Mouse (Mus musculus) heart, embryonic 16.5 days (tissue): ENCODE data around the gene Tmem161b. TPM values are rescaled to one million over a fixed set of nuclear protein-coding genes. Genes with fewer than 3 reads are reported as not detected.
A peak's percentile ranks its signal among the peaks of the same experiment; 100 is the strongest.
"Not testable (repeated sequence)": the region's sequence is repeated elsewhere in the genome, so short reads cannot be mapped to it uniquely, and the experiment has no call there.

ENCODE experiments used
- ATAC-seq: fragments of 200-750 bp; cut with Nextera tagmentation; replicated peaks from 2 replicates; pipeline ENCODE4 v1.8.0; 2017; ENCODE audit warnings: moderate number of reproducible peaks; ENCODE audit not compliant: insufficient read depth, low FRiP score; ENCODE audit errors: extremely low read depth
- H3K27ac ChIP-seq: fragments of 300-500 bp; sonication (generic); 2 replicates; pipeline ENCODE4 v1.5.1; 2014; ENCODE audit warnings: mild to moderate bottlenecking, low read length, control low read depth, moderate library complexity
- H3K27me3 ChIP-seq: fragments of 300-500 bp; sonication (generic); 2 replicates; pipeline ENCODE4 v1.6.1; 2014; ENCODE audit warnings: low read length, mixed read lengths; ENCODE audit not compliant: control insufficient read depth, insufficient read depth
- H3K36me3 ChIP-seq: fragments of 300-500 bp; sonication (generic); 2 replicates; pipeline ENCODE4 v1.6.1; 2014; ENCODE audit not compliant: control insufficient read depth, insufficient read depth
- H3K4me1 ChIP-seq: fragments of 300-500 bp; sonication (generic); 2 replicates; pipeline ENCODE4 v1.6.1; 2014; ENCODE audit warnings: low read length, mixed read lengths; ENCODE audit not compliant: control insufficient read depth, insufficient read depth
- H3K4me2 ChIP-seq: fragments of 300-500 bp; sonication (generic); 2 replicates; pipeline ENCODE4 v1.6.1; 2014; ENCODE audit warnings: low read depth, mild to moderate bottlenecking, control low read depth, low read length
- H3K4me3 ChIP-seq: fragments of 300-500 bp; sonication (generic); 2 replicates; pipeline ENCODE4 v1.5.1; 2014; ENCODE audit warnings: mild to moderate bottlenecking, control low read depth, low read length
- H3K9ac ChIP-seq: fragments of 300-500 bp; sonication (generic); 2 replicates; pipeline ENCODE4 v1.6.1; 2014; ENCODE audit warnings: low read length, control low read depth
- H3K9me3 ChIP-seq: fragments of 300-500 bp; sonication (generic); replicated peaks from 2 replicates; pipeline ENCODE4 v1.6.1; 2016; ENCODE audit warnings: low read length; ENCODE audit not compliant: control insufficient read depth
- WGBS: fragments of 180-500 bp; shearing (Covaris S2); extraction: QIAGEN DNeasy Blood & Tissue Kit; methylation state at CpG from one replicate; pipeline ENCODE4 v1.1.7; 2014; 5-methylcytosine and 5-hydroxymethylcytosine counted together
- polyA plus RNA-seq: library from polyadenylated mRNA; unstranded; fragments of >200 nt; fragmentation: Nextera tagmentation; extraction: Ambion mirVana; gene quantifications from 2 replicates; pipeline ENCODE4 v1.2.1, GENCODE M21; 2015

Tmem161b gene
- polyA plus RNA-seq, result 11.8 and 14.0 TPM in 2 replicates

DNA sequence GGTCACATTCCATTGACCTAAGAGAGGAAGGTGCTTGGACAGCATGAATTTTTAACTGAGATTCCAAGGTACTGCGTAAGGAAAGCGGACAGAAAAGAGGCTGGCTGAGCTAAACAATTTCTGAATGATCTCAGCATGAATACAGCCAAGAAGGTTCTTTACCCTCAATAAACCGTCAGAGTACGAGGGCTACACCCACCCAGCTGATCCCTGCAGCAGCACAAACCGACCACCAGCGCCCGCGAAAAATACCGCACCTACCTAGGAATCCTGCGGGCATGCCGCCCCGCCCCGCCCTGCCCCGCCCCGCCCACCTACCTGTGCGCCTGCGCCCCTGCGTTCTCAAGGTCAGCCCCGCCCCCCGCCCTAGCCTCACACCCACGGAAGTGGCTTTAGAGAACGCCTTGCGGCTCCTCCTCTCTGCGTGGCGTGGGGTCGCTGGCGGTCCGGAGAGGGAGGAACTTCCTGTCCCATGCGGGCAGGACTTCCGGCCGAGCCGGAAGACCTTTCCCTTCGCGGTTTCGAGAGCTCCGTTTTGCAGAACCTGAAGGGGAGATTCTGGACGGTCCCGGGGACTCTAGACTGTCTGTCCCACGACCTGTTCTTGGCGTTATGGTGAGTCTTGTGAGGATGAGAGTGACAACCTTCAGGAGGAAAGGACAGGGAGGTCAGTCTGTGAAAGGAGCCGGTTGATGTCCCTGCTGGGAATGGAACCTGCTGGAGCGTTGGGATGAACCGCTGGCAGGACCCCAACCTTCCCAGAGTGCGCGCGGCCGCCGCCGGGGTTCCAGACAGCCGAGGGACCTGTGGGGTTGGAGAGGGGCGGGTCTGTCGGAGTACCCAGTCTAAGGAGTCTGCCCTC is at the start of gene Tmem161b:
Gene Tmem161b, plus strand, starts transcription at position 477 of the 862 bp plus-strand sequence.
- H3K4me3 ChIP-seq, result peak within 1 kb of the TSS; percentile 89
- H3K9ac ChIP-seq, result peak within 1 kb of the TSS; percentile 88
- no peaks in the 10 kb centered on the region for H3K9me3 ChIP-seq
- peak; percentile 100 for ATAC-seq
- H3K27me3 ChIP-seq, result no peaks in the 10 kb centered on the region
- H3K4me1 ChIP-seq, result peaks cover 10% of the 10 kb centered on the region
- H3K4me2 ChIP-seq, result peak within 1 kb of the TSS; percentile 76
- under 1% methylated on average over 48 of the region's 52 CpGs for WGBS
- no peaks in the 10 kb centered on the region for H3K36me3 ChIP-seq
- H3K27ac ChIP-seq, result peak within 1 kb of the TSS; percentile 87

- H3K36me3 ChIP-seq, H3K4me1 ChIP-seq, H3K4me2 ChIP-seq, H3K27me3 ChIP-seq, H3K4me3 ChIP-seq, H3K9me3 ChIP-seq, H3K9ac ChIP-seq, H3K27ac ChIP-seq, ATAC-seq: not testable (repeated sequence)
Observed at GRCm38 (mm10) chr13:84185835-84186234, 36.3 kb upstream of the Tmem161b start.

DNA sequence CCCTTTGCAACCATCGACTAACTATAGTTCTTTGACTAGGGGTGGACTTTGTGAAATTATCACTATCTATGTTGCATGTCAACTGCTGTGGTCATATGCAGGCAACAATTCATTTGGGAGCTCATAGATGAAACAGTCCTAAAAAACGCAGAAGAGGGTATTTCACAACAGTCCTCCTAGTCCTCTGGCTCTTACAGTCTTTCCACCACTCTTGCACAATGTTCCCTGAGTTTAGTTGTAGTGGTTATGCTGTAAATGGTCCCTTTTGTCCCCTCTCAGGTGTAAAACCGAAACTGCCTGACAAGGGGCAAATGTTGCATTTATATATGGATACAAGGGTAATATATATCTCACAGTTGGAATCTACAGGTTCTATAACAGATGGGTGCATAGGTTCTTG is 29.4 kb upstream of the Tmem161b start:
- Histone ChIP-seq H3K9me3 (no peaks in the 10 kb centered on the region), H3K9ac (no peak overlapping the region), H3K27me3 (no peaks in the 10 kb centered on the region), H3K36me3 (no peaks in the 10 kb centered on the region), H3K4me2 (no peak overlapping the region), H3K4me3 (no peak overlapping the region), H3K4me1 (no peaks in the 10 kb centered on the region), H3K27ac (no peak overlapping the region)
- ATAC-seq, result no peak
- 66% methylated on average over 3 of the region's 3 CpGs for WGBS

- Histone ChIP-seq H3K4me3 (peak overlapping the region; percentile 89), H3K9ac (peak overlapping the region; percentile 88), H3K36me3 (no peaks in the 10 kb centered on the region), H3K4me2 (peak overlapping the region; percentile 76), H3K9me3 (no peaks in the 10 kb centered on the region), H3K27ac (peak overlapping the region; percentile 87), H3K4me1 (peaks cover 10% of the 10 kb centered on the region), H3K27me3 (no peaks in the 10 kb centered on the region)
- 2% methylated on average over 10 of the region's 10 CpGs for WGBS
- ATAC-seq, result no peak
Observed at GRCm38 (mm10) chr13:84222682-84222992, 541 bp downstream of the Tmem161b start.

- no peaks in the 10 kb centered on the region for H3K36me3 ChIP-seq
- H3K4me1 ChIP-seq, result peaks cover 10% of the 10 kb centered on the region
- H3K4me3 ChIP-seq, result peak overlapping the region; percentile 89
- no peak for ATAC-seq
- H3K9me3 ChIP-seq, result no peaks in the 10 kb centered on the region
- H3K27me3 ChIP-seq, result no peaks in the 10 kb centered on the region
- H3K27ac ChIP-seq, result no peak overlapping the region
- 39% methylated on average over 5 of the region's 5 CpGs for WGBS
- peak overlapping the region; percentile 88 for H3K9ac ChIP-seq
- peak overlapping the region; percentile 76 for H3K4me2 ChIP-seq
Observed at GRCm38 (mm10) chr13:84223018-84223417, 922 bp downstream of the Tmem161b start.

DNA sequence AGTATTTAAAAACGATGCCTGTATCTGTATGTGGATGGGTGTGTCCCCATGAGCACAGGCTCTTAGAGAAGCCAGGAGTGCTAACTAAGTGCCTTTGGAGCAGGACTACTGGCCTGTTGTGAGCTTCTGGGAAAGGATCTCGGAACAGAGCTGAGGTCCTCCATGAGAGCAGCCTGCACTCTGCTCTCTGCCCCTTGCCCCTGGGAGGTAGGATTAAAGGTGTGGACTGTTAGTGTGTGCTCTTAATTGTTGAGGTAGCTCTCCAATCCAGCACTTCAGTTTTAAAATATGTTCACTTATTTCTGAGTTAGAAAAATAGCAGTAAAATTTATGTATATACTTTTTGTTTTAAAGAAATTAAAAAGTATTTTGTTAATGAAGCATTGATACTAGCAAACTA is 11.9 kb downstream of the Tmem161b start:
- no peak overlapping the region for H3K9ac ChIP-seq
- H3K27ac ChIP-seq, result no peak overlapping the region
- 87% methylated on average over 2 of the region's 2 CpGs for WGBS
- H3K4me3 ChIP-seq, result no peak overlapping the region
- H3K4me2 ChIP-seq, result no peak overlapping the region
- ATAC-seq, result no peak
- H3K4me1 ChIP-seq, result no peaks in the 10 kb centered on the region
- no peaks in the 10 kb centered on the region for H3K27me3 ChIP-seq
- peaks cover 13% of the 10 kb centered on the region for H3K36me3 ChIP-seq
- peaks cover 9% of the 10 kb centered on the region for H3K9me3 ChIP-seq

DNA sequence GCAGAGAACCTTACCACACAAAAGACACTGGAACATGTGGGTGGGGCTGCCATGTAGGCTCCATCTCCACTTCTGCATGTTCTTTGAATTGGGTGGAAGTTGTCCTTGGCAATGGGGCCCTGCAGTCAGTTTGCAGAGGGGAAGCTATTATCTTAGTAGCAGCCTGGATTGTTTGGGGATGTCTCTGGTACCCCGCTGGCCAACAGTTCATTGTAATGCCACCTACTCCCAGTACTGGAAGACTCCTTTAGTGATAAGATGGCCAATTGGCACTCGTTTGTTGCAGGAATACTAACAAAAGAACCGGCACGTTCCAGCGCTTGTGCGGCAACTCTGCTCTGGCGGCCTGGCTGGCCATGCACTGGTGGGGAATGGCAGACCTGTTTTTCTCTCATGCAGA is 14.7 kb downstream of the Tmem161b start:
- H3K4me2 ChIP-seq, result no peak overlapping the region
- H3K4me1 ChIP-seq, result no peaks in the 10 kb centered on the region
- ATAC-seq, result no peak
- no peak overlapping the region for H3K9ac ChIP-seq
- WGBS, result 91% methylated on average over 7 of the region's 7 CpGs
- no peak overlapping the region for H3K27ac ChIP-seq
- H3K27me3 ChIP-seq, result no peaks in the 10 kb centered on the region
- H3K9me3 ChIP-seq, result peaks cover 9% of the 10 kb centered on the region
- peaks cover 11% of the 10 kb centered on the region for H3K36me3 ChIP-seq
- H3K4me3 ChIP-seq, result no peak overlapping the region

- Histone ChIP-seq H3K36me3 (peaks cover 11% of the 10 kb centered on the region), H3K27me3 (no peaks in the 10 kb centered on the region), H3K27ac (no peak overlapping the region), H3K9me3 (peaks cover 9% of the 10 kb centered on the region), H3K9ac (no peak overlapping the region), H3K4me2 (no peak overlapping the region), H3K4me1 (no peaks in the 10 kb centered on the region), H3K4me3 (no peak overlapping the region)
- ATAC-seq, result no peak
Observed at GRCm38 (mm10) chr13:84238184-84238583, 16.1 kb downstream of the Tmem161b start.

DNA sequence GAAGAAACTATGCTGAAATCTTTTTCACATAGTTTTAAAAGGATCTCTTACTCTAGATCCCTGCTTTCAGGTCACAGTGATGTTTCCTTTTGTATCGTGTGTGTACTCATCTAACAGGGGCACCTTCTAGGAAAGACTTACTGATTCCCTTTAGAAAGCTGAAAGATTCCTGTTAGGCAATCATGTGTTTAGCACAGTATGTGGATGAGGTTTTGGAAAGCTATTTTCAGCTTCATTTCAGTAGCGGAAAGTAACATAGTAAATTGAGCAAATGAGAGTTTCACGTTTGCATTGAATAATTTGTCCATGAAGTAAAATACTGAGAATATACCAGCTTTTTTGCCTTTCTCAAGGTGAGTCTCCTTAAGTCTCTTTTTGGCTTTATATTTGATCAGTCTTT is 26.0 kb downstream of the Tmem161b start:
- Histone ChIP-seq H3K27me3 (no peaks in the 10 kb centered on the region), H3K4me2 (no peak overlapping the region), H3K27ac (no peak overlapping the region), H3K9ac (no peak overlapping the region), H3K4me3 (no peak overlapping the region), H3K36me3 (no peaks in the 10 kb centered on the region), H3K9me3 (no peaks in the 10 kb centered on the region), H3K4me1 (no peaks in the 10 kb centered on the region)
- WGBS, result 82% methylated on average over 3 of the region's 3 CpGs
- no peak for ATAC-seq
